Mouse (Mus musculus): ENCODE measurements around the gene Usp36. TPM values are rescaled to one million over a fixed set of nuclear protein-coding genes. Genes with fewer than 3 reads are reported as not detected.

Gene Usp36
- total RNA-seq, 2 experiments from 2014 or later: 9.8 TPM

DNA sequence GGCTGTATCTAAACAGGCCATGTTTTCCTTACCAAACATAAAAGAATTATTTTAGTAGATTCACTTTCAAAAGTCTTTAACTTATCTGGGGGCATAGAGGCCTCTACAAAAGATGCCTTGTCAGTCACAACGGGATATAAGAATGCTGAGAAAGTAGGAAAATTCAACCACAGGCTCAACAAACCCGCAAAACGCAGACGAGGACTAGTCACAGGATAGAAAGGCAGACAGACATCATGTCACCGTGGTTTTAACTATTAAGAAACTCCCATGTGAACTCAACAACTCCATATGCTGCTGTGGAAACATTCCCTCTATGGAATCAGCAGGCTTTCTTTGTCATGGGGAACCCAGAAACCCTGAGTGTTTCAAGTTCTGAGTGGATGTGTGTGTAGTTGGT lies 60.1 kb downstream of the Usp36 start:
- intact Hi-C loops (cut with DNase I; ENCODE audit: low total_unique reads): no loop called here
- no peak for DNase-seq

GRCm38 (mm10) chr11:118227650-118228049 lies 62.4 kb downstream of the Usp36 start:
- intact Hi-C loops (cut with DNase I; ENCODE audit: low total_unique reads): no loop called here
- DNase-seq: no peak

- DNase-seq: no peak
- intact Hi-C loops (cut with DNase I; ENCODE audit: low total_unique reads): no loop called here
These were observed 63.2 kb downstream of the Usp36 start for GRCm38 (mm10) chr11:118226850-118227249.

- DNase-seq: no peak
- intact Hi-C loops (cut with DNase I; ENCODE audit: low total_unique reads): no loop called here
These were observed 64.2 kb downstream of the Usp36 start for GRCm38 (mm10) chr11:118225862-118226261.

- DNase-seq: no peak
- intact Hi-C loops (cut with DNase I; ENCODE audit: low total_unique reads): no loop called here
These were observed 64.8 kb downstream of the Usp36 start for GRCm38 (mm10) chr11:118225056-118225836.

DNA sequence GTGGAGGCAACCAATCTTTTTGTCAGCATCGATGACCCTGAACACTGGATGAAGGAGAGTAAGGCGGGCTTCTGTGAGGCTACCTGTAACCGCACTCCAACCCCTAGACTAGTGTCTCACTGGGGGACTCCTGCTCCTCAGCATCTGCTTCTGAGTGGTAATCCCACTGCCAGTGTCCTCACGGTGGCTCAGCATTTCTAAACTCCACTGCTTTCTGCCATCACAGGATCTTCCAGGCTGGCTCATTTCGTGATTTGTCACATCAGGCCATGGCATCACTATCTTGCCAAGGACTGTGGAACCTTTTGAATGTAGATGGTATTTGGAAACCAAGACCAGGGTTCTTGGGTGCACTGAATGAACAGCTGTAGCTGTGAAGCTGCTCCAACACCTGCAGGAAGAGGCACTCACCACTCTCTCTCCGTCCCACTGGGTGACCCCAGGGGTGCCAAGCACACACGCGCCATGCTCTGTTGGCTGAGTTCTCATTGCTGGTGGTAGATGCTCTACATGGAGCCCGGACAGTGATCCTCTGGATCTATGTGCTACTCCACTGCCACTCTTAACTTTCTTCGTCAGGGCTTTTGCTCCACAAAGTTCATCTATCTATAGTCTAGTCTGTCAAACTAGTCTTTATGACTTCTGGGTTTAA lies 66.5 kb downstream of the Usp36 start:
- intact Hi-C loops (cut with DNase I; ENCODE audit: low total_unique reads): loop anchor here (5.0 kb wide), 1 partner anchor 121 kb away; no protein-coding TSS in a partner anchor
- no peak for DNase-seq

DNA sequence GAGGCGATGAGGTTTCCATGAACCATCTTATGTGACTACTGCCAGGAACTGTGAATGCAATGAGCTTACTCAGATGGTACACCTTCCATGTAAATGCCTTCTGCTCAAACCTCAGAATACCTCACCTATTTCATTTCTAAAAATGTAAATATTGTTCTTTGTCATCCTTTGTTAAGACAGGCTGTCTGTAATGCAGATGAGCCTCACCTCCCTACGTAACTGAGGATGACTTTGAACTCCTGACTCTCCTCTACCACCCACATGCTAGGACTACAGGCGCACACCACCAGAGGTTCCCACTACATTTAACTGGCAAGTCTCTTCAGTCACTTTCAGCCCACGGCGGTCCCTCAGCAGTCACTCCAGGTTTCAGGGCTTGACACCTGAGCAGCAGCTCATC lies 67.1 kb downstream of the Usp36 start:
- intact Hi-C loops (cut with DNase I; ENCODE audit: low total_unique reads): loop anchor here (5.0 kb wide), 1 partner anchor 121 kb away; no protein-coding TSS in a partner anchor
- no peak for DNase-seq

DNA sequence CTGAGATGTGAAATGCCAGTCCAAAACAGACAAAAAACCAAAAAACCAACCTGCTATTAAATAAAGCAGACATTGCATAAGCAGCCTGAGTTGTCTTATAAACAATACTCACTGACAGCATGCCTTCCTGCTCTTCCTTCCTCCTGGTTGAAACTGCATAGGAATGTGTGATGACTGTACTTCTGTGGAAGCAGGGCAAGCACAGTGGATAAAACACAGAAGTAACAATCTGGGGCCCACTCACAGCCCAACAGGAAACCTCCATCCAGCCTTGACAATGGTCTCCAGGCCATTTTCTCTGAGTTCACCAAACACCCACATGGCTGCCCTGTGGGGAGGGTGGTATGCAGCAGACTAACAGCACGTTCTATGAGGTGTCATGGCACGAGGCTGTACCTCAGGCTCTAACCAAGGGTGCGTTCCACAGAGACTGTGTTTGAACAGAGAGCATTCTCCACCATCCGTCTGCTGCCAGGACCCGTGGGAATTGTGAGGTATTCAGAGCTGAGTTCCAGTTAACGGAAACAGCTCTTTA lies 67.6 kb downstream of the Usp36 start:
- intact Hi-C loops (cut with DNase I; ENCODE audit: low total_unique reads): loop anchor here (5.0 kb wide), 1 partner anchor 120 kb away; no protein-coding TSS in a partner anchor

GRCm38 (mm10) chr11:118220561-118221262 lies 69.3 kb downstream of the Usp36 start:
- intact Hi-C loops (cut with DNase I; ENCODE audit: low total_unique reads): loop anchor here (5.0 kb wide), 1 partner anchor 118 kb away; no protein-coding TSS in a partner anchor
- peak; percentile 49 for DNase-seq

More for the DNA sequence above, 67.6 kb downstream of the Usp36 start:
- no peak for DNase-seq

GRCm38 (mm10) chr11:118219066-118219465 lies 71.0 kb downstream of the Usp36 start:
- DNase-seq: no peak
- intact Hi-C loops (cut with DNase I; ENCODE audit: low total_unique reads): loop anchor here (5.0 kb wide), 1 partner anchor 37 kb away; no protein-coding TSS in a partner anchor

DNA sequence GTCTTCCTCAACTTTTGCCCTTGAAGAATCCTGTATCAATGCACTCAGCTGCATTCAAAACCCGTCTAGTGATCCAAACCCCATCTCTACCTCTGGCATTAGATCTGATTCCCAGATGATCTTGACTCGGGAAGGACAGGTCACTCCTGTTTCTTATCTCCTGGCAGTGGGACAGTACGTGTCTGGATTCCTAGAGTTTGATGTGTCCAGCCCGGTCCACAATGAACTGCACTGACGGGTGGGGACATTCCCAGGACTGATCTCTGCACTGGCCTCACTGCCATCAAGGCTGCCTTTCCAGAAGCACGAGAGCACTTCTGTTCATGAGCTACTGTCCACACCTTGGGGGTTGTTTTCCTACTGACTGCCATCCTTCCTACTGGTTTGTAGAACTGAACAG lies 73.6 kb downstream of the Usp36 start:
- no peak for DNase-seq
- intact Hi-C loops (cut with DNase I; ENCODE audit: low total_unique reads): loop anchor here (5.0 kb wide), 1 partner anchor 34 kb away; no protein-coding TSS in a partner anchor

DNA sequence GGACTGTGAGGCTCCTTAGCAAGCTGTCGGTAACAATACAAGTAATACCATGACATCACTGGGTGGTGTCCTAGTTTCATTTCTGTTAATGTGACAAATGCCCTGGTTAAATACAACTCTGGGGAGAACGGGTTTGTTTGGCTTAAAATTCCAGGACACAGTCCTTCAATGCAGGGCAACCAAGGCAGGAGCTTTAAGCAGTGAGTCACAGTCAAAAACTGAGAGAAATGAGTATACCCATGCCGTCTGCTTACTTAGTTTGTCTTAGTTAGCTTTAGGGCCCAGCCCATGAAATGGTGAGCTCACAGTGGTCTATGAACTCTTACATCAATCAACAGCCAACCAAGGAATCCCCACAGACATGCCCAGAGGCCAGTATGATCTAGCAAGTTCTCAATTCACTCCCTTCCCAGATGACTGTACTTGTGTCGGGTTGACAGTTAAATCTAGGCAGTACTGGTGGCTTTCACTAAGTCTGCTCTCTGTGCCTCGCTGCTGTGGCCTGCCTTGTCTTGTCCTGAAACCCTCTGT lies 74.1 kb downstream of the Usp36 start:
- intact Hi-C loops (cut with DNase I; ENCODE audit: low total_unique reads): loop anchor here (5.0 kb wide), 1 partner anchor 34 kb away; no protein-coding TSS in a partner anchor
- DNase-seq: no peak

DNA sequence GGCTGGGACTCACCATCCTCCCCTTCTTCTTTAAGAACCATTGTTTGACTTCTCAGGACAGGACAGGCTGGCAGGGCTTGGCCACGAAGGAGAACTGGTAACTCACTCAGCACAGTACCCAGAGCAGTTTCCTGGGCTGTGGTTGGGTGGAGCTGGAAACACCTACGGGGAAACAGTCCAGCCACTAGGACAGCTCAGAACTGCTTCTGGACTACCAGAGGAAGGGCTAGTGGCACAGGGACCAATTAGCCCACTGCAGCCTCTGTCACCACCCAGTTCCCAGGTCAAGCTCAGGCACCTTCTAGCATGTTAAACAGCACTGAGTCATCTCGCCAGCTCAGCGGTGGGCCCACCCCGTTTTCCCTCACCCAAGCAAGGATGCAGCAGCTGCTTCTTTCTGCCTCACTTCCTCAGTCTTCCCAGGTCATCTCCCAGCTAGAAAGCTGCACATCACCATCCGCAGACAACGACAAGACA lies 77.4 kb downstream of the Usp36 start:
- DNase-seq: no peak
- intact Hi-C loops (cut with DNase I; ENCODE audit: low total_unique reads): no loop called here

GRCm38 (mm10) chr11:118211749-118212635 lies 78.1 kb downstream of the Usp36 start:
- intact Hi-C loops (cut with DNase I; ENCODE audit: low total_unique reads): no loop called here

DNA sequence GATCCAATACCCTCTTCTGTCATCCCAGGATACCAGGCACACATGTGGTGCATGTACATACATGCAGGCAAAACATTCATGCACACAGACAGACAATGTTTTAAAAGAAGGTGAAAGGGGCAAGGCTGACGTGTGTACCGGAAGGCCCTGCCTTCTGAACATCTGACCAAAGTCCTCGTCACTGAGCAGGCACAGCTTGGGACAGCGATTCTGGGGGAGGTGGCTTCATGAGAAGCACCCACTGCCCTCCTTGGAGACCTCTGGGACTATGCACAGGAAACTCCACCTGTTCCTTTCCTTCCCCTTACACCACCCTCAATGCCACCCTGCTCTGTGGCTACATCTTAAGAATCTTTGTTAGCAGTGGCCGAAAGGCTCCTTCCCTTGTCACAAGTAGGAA lies 79.1 kb downstream of the Usp36 start:
- intact Hi-C loops (cut with DNase I; ENCODE audit: low total_unique reads): no loop called here

More at GRCm38 (mm10) chr11:118211749-118212635, 78.1 kb downstream of the Usp36 start:
- DNase-seq: no peak

GRCm38 (mm10) chr11:118210116-118210515 lies 79.9 kb downstream of the Usp36 start:
- intact Hi-C loops (cut with DNase I; ENCODE audit: low total_unique reads): no loop called here
- DNase-seq: no peak

More for the DNA sequence above, 79.1 kb downstream of the Usp36 start:
- no peak for DNase-seq
